Mouse (Mus musculus): Measurements from ENCODE around the gene B3galnt1. TPM values are rescaled to one million over a fixed set of nuclear protein-coding genes. Genes with fewer than 3 reads are reported as not detected.

The B3galnt1 gene
- total RNA-seq (2012; rRNA removed) (0.08 TPM in 2 replicates), total RNA-seq (2014; rRNA removed) (not detected in 2 replicates), polyA plus RNA-seq (2012; ENCODE audit: insufficient read length, low read depth) (not detected in 2 replicates)

DNA sequence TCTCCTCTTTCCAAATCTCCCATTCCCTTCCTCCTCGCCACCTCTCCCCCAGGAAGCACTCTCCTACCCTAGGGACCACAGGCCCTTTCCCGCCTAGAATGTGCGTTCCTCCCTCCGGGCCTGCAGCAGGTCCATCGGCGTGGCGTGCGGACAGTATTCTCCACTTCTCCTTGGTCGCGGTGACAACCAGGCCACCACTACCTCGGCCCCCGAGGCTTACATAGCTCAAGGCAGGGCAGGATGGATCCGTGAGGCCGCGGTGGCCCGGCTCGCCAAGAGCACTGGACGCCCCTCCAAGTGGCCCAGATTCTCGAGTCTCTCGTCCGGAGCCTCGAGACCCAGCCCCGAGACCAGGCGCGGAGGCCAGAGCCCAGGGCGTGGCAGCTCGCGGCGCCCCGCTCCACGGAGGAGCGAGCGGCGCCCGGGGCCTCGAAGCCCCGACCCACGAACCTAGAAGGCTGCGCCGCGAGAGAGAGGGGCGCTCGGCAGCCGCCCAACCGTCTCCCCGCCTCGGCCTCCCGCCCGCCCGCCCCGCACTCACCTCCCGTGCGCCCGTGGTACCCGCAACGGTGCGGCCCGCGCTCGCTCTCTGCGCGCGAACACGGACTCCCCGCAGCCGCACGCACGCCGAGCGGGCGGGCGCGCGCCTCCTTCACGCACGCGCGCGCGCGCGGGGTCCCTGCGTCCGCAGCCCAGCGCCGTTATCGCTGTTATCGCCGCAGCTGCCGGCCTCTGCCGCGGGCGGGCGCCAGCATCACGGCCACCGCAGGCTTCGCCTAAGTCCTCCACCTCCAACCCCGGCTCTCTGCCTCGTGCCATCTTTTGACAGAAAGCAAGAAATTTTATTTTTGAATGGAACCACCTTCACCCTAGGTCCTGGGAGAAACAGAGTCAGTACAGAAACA is at the start of gene B3galnt1:
B3galnt1 (minus strand) TSS at position 700 of the 905 bp plus-strand sequence.
- Histone ChIP-seq H3K36me3 (replicated peaks in 1 of 2; ENCODE audit: control insufficient read depth in 1 of 2, insufficient read depth in 1 of 2, low read length in 1 of 2) (no peaks in the 10 kb centered on the region), H3K4me1 (ENCODE audit: control insufficient read depth in 1 of 2, insufficient read depth in 2 of 2) (peaks cover 0 to 3% of the 10 kb centered on the region in 2 experiments; a peak in 2 of 4 replicates), H3K4me2 (ENCODE audit: insufficient read depth, low read depth, poor library complexity, severe bottlenecking) (peak within 1 kb of the TSS; percentile 57), H3K9ac (ENCODE audit: insufficient read depth, low read depth) (no peak within 1 kb of the TSS; the same call in 1 of the 2 replicates), H3K27me3 (replicated peaks) (no peaks in the 10 kb centered on the region), H3K27ac (ENCODE audit: insufficient read depth, low read depth) (no peak within 1 kb of the TSS), H3K4me3 (replicated peaks in 1 of 3; ENCODE audit: low read depth in 2 of 3, low read length in 2 of 3, poor library complexity in 1 of 3) (peak within 1 kb of the TSS in 1 of 3 experiments; percentile 50), H3K79me2 (replicated peaks; ENCODE audit: control insufficient read depth, extremely low read depth, insufficient read depth, poor library complexity, severe bottlenecking) (no peaks in the 10 kb centered on the region), H3K9me3 (replicated peaks; ENCODE audit: low read length) (peaks cover 3% of the 10 kb centered on the region)
- in situ Hi-C loops (cut with MboI; ENCODE audit: low pct_ligation_motif_present, low pct_unique_long_range_greater_than_20kb, low sequenced_read_pairs) = no loop called here
- DNase-seq (ENCODE audit: extremely low read depth) = no peak
- dilution Hi-C loops (cut with MboI; ENCODE audit: extremely low pct_ligation_motif_present, extremely low pct_unique_long_range_greater_than_20kb, low sequenced_read_pairs) = no loop called here
- no peak for TF ChIP-seq NELFE (IDR thresholded peaks at IDR 0.05; ENCODE audit: low read depth, low read length)
- TF ChIP-seq ZNF384 (IDR thresholded peaks at IDR 0.05; ENCODE audit: low read depth, low read length) = no peak
- no peak for TF ChIP-seq E2F4 (IDR thresholded peaks at IDR 0.05; ENCODE audit: insufficient replicate concordance, low read depth, low read length)
- no peak for TF ChIP-seq MEF2A (IDR thresholded peaks at IDR 0.05; ENCODE audit: borderline replicate concordance, low read depth, low read length)
- no peak for TF ChIP-seq ETS1 (conservative IDR thresholded peaks at IDR 0.05; ENCODE audit: low read depth, low read length)
- TF ChIP-seq SMC3 (IDR thresholded peaks at IDR 0.05; ENCODE audit: low read depth, low read length) = peak; percentile 50
- TF ChIP-seq ZC3H11A (IDR thresholded peaks at IDR 0.05; ENCODE audit: low read depth, low read length) = no peak
- TF ChIP-seq CTCF (conservative IDR thresholded peaks at IDR 0.05 in 1 of 2, IDR thresholded peaks at IDR 0.05 in 1 of 2; ENCODE audit: low read depth in 2 of 2, low read length in 2 of 2) = peak in 1 of 2 experiments; percentile 57; a peak in 2 of 4 replicates
- no peak for TF ChIP-seq ELF1 (IDR thresholded peaks at IDR 0.05; ENCODE audit: low read depth, low read length)
- TF ChIP-seq POLR2A (IDR thresholded peaks at IDR 0.05; ENCODE audit: low read depth, low read length) = no peak
- TF ChIP-seq UBTF (IDR thresholded peaks at IDR 0.05; ENCODE audit: low read depth, low read length) = no peak
- TF ChIP-seq RAD21 (IDR thresholded peaks at IDR 0.05; ENCODE audit: low read depth, low read length) = peak; percentile 43
- no peak for TF ChIP-seq HCFC1 (IDR thresholded peaks at IDR 0.05; ENCODE audit: low read depth, low read length)
- no peak for TF ChIP-seq TBP (conservative IDR thresholded peaks at IDR 0.05; ENCODE audit: low read depth, low read length)
- peak; percentile 62 for TF ChIP-seq NRF1 (IDR thresholded peaks at IDR 0.05; ENCODE audit: low read depth, low read length)
- TF ChIP-seq MAZ (IDR thresholded peaks at IDR 0.05; ENCODE audit: low read depth, low read length) = no peak
- no peak for TF ChIP-seq SIN3A (IDR thresholded peaks at IDR 0.05; ENCODE audit: low read length)
- no peak for TF ChIP-seq RCOR1 (conservative IDR thresholded peaks at IDR 0.05; ENCODE audit: low read depth, low read length)
- no peak for TF ChIP-seq EP300 (IDR thresholded peaks at IDR 0.05; ENCODE audit: low read length)
- TF ChIP-seq IRF4 (IDR thresholded peaks at IDR 0.05; ENCODE audit: low read depth, low read length) = no peak
- TF ChIP-seq USF2 (conservative IDR thresholded peaks at IDR 0.05; ENCODE audit: low read depth, low read length) = no peak
- no peak for TF ChIP-seq TCF12 (IDR thresholded peaks at IDR 0.05; ENCODE audit: low read depth, low read length)
- TF ChIP-seq MXI1 (IDR thresholded peaks at IDR 0.05; ENCODE audit: low read depth, low read length) = no peak
